Mouse (Mus musculus) left cerebral cortex, postnatal 36 days (tissue): ENCODE measurements at regions not wholly inside any gene's neighbourhood (a gene's known extent, or its start where the extent isn't known, plus 50 kb on each side); places are given as distances from the start of the nearest gene placed in this dataset.

ENCODE experiments used
- DNase-seq, 2 experiments: peaks; one replicate each; pipeline ENCODE4 v3.0.0; 2021 to 2022; ENCODE audit warnings: low spot score in 2 of 2, mixed read lengths in 1 of 2
- intact Hi-C: fragments of 180-260 bp; cut with DNase I; formaldehyde crosslinking; loops from one replicate; pipeline ENCODE4 v1.15.1; 2025

DNA sequence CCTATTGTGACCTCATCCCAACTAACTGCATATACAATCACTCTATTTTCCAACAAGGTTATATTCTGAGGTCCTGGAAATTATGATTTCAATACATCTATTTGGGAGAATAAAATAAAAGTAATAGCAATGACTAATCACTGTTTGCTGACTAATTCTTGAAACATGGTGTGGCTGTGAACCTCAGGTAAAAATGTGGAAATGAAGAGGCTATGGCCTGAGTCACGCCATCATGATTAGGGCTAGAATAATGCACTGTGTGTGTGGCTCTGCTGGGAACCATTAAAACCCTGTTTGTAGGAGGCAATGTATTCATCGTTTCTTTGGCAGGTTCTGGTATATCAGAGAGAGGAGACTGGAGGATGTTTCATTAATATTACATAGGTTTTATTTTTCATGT lies 179.7 kb upstream of the Mbnl1 start:
- intact Hi-C loops, result no loop called here
- DNase-seq, result no peak

GRCm38 (mm10) chr3:60305399-60305798 lies 167.2 kb upstream of the Mbnl1 start:
- intact Hi-C loops, result no loop called here
- no peak for DNase-seq

GRCm38 (mm10) chr3:60310402-60310801 lies 162.2 kb upstream of the Mbnl1 start:
- no peak for DNase-seq
- intact Hi-C loops, result no loop called here

- intact Hi-C loops, result no loop called here
Measured at GRCm38 (mm10) chr3:60311178-60311577, 161.5 kb upstream of the Mbnl1 start.

DNA sequence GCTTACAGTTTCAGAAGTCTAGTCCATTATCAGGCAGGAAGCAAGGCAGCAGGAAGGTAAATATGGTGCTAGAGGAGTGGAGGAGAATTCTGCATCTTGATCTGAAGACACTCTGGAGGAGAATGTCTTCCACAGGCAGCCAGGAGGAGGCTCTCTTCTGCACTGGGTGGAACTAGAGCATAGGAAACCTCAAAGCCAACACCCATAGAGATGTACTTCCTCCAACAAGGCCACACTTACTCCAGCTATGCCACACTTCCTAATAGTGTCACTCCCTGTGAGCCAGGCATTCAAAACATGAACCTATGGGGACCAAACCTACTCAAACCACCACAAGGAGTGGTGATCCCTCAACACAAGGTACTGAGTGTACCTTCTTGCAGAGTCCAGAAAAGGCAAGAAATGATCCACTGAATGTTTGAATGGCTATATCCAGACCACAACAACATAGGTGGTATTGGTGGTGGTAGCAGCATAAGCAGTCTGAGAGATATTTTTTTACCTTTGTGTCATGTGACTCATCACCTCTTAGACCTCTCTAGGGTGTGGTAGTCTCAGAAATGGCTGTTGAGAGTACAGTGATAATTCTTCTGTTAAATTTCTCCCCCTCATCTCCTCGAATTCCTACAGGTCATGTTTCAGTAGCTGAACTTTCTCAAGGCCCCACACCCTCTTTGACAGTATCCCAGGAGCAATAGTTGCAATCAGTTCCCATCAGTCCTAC lies 152.3 kb upstream of the Mbnl1 start:
- DNase-seq, result no peak
- intact Hi-C loops, result no loop called here

More at GRCm38 (mm10) chr3:60311178-60311577, 161.5 kb upstream of the Mbnl1 start:
- no peak for DNase-seq

DNA sequence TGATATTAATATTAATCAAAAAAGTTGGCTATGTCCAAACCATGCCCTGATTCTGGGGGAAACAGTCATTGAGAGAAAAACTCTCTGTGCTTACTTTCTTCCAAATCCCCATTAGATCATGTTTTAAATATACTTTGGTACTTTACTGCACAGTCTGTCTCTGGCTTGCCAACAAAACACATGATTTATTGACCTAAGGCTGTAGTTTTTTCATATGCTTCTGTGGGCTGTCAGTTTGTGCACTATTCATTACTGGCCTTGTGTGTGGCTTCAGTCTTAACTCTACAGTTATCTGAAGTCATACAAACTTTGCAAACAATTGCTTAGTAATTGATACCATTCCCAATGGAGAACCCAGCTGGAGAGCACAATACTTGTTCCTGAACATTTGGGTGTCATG lies 149.1 kb upstream of the Mbnl1 start:
- intact Hi-C loops, result no loop called here

DNA sequence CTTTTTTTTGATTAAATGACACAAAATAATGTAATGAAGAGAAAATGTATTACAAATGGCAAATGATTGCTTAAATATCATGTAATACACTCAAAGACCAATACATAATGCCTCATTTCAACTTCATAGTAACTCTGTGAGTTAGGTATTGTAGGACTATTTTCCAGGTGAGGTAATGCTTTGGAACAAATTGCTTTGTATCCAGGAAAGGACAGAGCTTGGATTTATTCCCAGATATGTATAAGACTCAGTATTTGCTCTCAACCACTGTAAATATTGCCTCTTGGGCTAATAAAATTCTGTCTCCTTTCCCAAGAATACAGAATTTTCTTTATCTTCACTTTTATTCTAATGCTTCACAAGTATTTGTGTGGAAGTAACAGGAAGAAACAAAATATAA lies 148.2 kb upstream of the Mbnl1 start:
- intact Hi-C loops, result no loop called here
- DNase-seq, result no peak

More for the DNA sequence above, 149.1 kb upstream of the Mbnl1 start:
- DNase-seq, result no peak

DNA sequence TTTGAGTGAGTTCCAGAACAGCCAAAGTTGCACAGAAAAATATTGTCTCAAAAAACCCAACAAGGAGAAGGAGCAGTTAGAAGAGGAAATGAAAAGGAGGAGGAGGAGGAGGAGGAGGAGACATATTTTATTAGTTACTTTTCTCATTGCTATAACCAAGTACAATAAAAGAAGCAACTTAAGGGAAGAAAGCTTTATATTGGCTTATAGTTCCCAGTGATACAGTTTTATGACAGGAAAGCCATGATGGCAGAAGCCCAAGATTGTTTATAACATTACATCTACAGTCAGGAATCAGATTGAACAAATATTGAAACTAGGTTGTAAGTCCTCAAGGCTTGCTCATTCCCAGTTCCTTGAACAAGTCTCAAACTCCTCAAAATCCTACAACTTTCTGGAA lies 147.7 kb upstream of the Mbnl1 start:
- intact Hi-C loops, result no loop called here
- DNase-seq, result no peak

DNA sequence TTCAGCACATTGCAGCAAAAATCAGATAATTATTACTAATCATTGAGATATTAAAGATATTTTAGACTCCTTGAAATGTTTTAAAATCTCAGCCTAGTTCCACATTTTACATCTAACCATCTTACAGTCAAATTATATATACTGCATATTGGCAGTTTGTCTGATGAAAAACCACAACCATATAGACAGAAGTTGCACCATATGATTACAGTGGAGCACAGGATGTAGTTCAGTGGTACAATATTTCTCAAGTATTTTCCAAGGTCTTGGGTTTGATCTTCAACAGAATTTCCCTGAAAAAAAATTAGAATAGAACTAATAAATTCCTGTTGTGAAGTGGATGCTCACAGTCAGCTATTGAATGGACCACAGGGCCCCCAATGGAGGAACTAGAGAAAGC lies 140.2 kb upstream of the Mbnl1 start:
- no peak for DNase-seq

GRCm38 (mm10) chr3:60333669-60334068 lies 139.0 kb upstream of the Mbnl1 start:
- no peak for DNase-seq
- intact Hi-C loops, result no loop called here

More for the DNA sequence above, 140.2 kb upstream of the Mbnl1 start:
- intact Hi-C loops, result no loop called here

- intact Hi-C loops, result no loop called here
- no peak for DNase-seq
Measured at GRCm38 (mm10) chr3:60334133-60334532, 138.5 kb upstream of the Mbnl1 start.

DNA sequence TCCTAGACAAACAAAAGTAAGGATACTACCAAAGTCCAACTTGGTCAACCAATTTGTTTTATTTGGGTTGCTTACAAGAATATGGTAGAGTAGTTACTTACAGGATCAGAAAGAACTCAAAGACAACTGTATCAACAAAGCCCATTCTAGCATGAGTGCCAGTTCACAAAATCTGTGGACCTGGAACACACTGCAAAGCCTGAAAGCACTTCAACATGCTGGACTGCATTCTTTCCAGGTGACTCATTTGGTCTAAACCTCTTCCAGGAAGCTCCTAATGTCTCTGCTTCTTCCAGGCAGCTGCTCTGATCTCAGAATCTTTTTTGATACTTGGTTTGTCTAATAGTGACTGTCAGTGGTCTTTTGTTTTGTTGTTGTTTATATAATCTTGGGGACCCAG lies 126.2 kb upstream of the Mbnl1 start:
- intact Hi-C loops, result no loop called here

DNA sequence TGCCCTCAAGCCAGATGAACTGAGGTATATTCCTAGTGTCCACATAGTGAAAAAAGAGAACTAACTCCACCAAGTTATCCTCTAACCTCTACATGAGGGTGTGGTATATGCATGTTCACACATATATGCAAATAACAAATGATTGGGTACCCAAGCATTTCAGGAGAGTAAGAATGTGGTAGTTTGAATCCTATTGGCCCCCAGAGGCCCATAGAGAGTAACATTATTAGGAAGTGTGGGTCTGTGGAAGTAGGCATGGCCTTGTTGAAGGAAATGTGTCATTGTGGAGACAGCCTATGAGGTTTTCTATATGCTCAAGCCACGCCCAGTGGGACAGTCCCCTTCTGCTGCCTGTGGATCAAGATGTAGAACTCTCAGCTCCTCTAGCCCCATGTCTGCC lies 125.6 kb upstream of the Mbnl1 start:
- DNase-seq, result no peak
- intact Hi-C loops, result no loop called here

More for the DNA sequence above, 126.2 kb upstream of the Mbnl1 start:
- no peak for DNase-seq

GRCm38 (mm10) chr3:60371176-60371965 lies 101.3 kb upstream of the Mbnl1 start:
- DNase-seq, result no peak
- intact Hi-C loops, result no loop called here

DNA sequence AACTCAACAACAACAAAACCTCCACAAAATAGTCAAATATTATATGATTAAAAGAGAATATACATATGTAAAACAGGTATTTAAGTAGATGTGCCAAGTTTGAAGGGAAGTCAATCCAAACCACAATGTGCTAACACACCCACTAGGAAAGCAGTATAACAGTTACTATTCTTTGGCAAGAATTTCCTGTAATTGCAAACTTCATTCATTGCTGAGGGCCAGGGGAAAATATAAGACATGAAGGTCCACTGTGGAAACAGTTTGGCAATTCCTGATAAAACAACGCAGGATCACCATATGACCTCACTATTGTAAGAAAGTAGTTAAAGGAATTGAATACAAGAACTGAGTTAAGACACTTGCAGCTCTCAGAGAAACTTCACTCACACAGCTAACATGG lies 99.0 kb upstream of the Mbnl1 start:
- intact Hi-C loops, result no loop called here

GRCm38 (mm10) chr3:60388593-60388992 lies 84.0 kb upstream of the Mbnl1 start:
- no peak for DNase-seq
- intact Hi-C loops, result no loop called here

More for the DNA sequence above, 99.0 kb upstream of the Mbnl1 start:
- no peak for DNase-seq

DNA sequence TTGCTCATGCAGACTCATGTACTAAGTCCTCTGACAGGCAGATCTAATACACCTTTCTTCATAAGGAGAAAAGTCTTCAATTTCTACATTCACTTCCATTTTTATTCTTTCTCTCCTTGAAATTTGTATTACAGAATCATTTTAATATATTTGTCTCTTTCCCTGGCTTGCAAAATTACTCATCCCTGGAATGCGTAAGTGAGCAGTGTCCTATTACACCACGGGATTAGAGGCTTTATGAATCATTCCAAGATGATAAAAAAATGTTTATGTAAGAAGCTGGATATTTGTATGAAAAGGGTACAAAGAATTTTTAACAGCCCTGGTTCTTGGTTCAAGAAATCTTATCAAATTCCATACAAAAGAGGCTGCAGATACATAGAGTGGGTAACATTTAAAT lies 83.6 kb upstream of the Mbnl1 start:
- intact Hi-C loops, result no loop called here
- no peak for DNase-seq

- intact Hi-C loops, result no loop called here
- DNase-seq, result no peak
Measured at GRCm38 (mm10) chr3:60395299-60395698, 77.3 kb upstream of the Mbnl1 start.

GRCm38 (mm10) chr3:60396971-60397370 lies 75.7 kb upstream of the Mbnl1 start:
- DNase-seq, result no peak
- intact Hi-C loops, result no loop called here

DNA sequence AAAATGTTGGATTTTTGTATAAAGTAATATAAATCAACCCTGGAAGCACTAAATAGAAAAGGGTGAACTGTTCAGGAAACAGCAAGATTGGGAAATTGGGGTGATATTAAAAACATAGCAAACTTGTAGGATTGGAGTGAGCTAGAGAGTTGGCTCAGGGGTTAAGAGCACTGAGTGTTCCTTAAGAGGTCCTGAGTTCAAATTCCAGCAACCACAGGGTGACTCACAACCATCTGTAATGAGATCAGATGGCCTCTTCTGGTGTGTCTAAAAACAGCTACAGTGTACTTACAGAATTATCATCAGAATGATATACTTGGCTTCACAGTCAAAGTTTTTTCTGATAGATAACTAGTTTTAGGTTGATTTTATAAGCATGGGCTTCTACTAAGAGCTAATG lies 73.8 kb upstream of the Mbnl1 start:
- intact Hi-C loops, result no loop called here

GRCm38 (mm10) chr3:60402251-60402830 lies 70.3 kb upstream of the Mbnl1 start:
- no peak for DNase-seq
- intact Hi-C loops, result no loop called here

More for the DNA sequence above, 73.8 kb upstream of the Mbnl1 start:
- DNase-seq, result no peak
